Mouse (Mus musculus) cerebellum, adult 8-10 months (tissue): ENCODE measurements around the gene 4921511C20Rik.

Source experiments
- DNase-seq: peaks from one replicate; pipeline ENCODE4 v3.0.0; 2022

4921511C20Rik gene

DNA sequence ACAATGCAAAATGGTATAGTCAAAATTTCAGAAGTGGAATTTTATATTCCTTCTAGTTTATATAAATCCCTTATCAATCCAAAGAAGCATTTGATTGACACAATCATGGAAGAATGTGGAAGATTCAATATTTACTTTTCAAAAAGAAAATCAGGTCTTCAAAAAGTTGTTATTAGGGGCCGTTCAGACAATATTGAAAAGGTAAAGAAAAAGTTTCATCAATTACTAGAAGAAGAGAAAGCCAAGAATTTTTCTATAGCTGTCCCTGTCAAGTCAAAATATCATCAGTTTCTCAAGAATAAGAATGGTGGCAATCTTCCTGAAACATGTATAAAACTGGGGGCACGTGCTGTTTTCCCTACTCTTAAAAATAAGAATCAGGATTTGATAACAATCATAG is at the start of gene 4921511C20Rik:
TSS of gene 4921511C20Rik (plus strand) at position 301 of the 400 bp plus-strand sequence.
- DNase-seq: no peak
